Mouse (Mus musculus) gastrocnemius, postnatal 25 days (tissue): ENCODE measurements at regions not wholly inside any gene's neighbourhood (a gene's known extent, or its start where the extent isn't known, plus 50 kb on each side); places are given as distances from the start of the nearest gene placed in this dataset.
"Not testable (repeated sequence)": the region's sequence is repeated elsewhere in the genome, so short reads cannot be mapped to it uniquely, and the experiment has no call there.

ENCODE experiments used
- DNase-seq: peaks from one replicate; pipeline ENCODE4 v3.0.0; 2022

DNA sequence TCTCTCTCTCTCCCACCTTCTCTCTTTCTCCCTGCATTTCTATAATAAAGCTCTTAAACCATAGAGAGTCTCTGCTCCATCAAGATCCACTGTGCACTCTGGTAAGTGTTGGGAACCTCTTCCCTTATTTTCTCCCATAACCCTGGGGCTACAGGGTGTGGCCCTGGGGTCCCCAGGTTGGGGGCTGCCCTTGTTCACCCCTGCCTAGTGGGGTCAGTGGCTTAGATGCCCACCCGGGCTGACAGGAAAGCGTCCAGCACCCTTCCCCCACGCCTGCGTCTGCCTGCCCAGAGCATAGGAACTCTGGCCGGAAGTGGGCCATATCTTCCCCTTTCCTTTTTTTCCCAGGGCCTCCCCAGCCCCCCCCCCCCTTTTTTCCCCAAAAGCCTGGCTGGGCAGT lies 534.0 kb downstream of the Hdgfl1 start:
- DNase-seq, result no peak

DNA sequence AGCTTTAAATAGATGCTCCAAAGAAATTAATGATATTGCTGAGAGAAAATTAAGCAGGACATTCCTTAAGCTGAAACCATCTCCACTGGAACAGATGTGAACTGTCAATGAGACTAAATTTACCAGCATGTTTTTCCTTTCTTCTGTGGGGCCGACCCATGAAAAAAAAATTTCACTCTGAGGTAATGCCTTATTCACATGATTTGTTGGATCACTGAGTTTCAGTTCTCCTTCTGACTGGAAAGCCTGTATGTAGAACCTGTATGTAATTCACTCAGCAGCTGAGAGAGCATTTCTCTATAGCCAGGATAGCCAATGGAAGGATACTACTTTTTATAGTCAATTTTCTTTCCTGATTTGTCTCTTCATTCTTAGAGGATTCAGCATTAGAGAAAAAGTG lies 535.3 kb downstream of the Hdgfl1 start:
- DNase-seq, result no peak

DNA sequence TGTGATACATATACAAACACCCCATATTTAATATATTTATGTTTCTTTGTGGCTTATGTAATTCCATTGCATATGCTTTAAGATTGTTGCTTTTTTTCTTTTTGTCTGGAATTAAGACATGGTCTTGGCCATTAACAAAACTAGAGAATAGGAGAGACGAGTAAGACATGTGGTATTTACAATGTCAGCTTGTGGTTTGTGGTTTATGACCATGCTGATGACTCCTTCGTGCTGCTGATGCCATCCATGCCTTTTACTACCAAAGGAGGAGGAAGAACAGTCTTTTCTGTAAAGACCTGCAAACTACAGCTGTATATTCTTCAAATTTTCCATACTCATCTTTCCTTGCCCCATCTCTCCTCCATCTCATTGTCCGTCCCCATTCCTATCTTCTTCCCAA lies 552.7 kb downstream of the Hdgfl1 start:
- no peak for DNase-seq

DNA sequence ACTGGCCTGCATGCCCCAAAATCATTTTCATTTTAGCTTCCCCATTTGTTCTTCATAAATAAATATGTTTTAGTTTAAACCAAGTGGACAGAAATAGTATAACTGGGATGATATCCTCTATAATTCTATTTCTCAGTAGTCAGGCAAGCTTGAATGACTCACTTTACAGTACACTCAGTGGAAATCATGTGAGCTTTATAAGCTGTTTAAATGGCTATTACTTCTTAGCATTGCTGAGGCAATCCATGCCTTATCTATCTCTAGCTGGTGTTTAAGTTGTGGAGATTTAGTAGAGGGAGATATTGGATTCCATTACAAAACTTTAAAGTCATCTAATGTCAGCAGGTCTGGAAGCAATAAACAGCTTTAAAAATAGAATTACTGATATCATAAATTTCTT lies 553.4 kb downstream of the Hdgfl1 start:
- DNase-seq, result no peak

DNA sequence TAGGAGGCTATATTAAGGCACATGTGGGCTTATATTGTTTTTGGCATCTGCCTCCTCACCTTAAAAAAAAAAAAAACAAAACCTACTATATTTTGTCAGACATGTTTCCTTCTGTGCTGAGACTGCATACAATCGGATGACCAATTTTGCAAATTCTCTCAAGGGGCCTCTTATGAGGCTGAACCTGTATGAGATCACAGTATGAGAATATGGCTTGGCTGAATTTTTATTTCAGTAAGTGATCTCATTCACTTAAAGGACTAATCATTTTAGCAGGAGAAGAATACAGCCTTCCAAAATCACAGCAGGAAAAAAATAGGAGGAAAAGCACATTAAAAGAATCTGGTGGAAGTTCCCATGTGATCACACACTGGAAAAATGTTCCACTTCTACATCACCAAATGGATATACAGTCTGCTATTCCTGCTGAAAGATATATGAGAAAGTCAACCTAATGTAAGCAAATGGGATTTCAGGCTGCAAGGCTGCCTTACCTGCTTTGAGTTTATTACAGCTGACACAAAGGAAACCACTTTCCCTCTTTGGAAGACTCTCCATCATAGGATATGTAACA lies 564.3 kb downstream of the Hdgfl1 start:
- no peak for DNase-seq

DNA sequence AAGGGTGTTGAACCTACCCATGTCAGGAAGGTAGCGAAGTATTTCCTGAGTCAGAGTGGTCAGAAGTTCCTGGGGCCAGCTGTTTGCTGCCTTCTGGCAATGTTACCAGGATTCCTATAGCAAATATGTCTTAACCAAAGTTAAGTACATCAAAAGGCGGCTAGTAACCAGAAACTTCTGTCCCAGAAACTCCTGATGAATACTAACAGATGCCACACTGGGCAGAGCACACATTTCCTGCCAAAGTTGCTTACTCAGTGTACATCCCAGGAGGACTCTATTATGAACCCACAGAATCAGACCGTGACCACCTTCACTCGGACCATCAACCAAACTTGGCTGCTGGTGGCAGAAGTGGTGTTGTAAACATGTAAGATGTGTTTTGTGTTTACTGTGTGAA lies 575.3 kb downstream of the Hdgfl1 start:
- DNase-seq, result no peak

DNA sequence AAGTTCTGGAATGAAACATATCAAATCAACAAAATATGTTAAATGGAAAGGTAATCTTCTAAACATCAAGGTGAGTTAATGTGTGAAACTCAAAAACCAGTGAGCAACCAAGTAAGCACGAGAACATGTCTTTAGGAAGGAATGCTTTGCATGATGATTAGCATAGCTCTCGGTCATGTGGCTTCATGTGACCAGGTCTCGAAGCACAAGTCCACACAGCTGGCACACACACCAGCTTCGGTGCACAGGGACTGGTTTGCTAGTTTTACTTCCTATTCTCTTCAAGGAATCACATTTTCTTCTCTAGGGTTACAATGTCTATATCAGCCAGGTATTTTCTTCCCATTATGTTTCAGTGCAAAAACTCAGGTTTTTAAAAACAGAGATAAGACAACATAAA lies 586.1 kb downstream of the Hdgfl1 start:
- DNase-seq, result no peak

DNA sequence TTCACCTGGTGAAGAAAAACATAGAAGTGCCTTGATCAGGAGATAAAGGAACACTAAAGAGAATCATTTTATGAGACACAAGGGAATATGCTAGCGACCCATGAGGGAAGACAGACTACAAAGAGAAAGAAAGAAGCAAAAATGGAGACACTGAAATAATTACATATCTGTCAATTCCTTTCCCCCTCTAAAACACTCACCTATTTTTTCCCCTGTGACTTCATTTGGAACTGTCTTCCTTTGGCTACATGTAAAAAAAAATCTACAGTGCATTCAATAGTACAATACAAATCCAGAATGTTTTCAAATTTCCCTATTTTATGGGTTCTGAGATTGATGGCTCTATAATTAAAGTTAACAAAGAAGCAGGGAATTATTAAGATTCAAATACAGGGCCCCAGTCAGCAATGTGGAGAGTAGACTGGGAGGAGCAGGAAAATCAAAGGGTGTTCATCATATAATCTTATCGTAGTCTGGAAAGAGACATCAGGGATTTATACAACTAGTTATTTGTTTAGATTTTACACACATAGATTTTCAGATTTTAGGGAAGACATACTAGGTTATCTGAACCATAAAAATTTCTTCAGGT lies 598.0 kb downstream of the Hdgfl1 start:
- no peak for DNase-seq

DNA sequence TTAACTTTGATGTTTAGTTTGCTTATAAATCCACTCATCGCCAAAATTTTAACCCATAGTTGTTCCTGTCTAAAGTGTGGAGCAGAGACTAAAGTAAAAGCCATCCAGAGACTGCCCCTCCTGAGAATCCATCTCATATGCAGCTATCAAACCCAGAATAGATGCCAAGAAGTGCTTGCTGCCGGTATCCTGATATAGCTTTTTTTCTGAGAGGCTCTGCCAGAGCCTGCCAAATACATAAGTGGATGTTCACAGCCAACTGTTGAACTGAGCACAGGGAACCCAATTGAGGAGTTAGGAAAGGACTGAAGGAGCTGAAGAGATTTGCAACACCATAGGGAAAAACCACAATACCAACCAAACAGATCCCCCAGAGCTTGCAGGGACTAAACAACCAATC lies 600.3 kb downstream of the Hdgfl1 start:
- DNase-seq, result no peak

DNA sequence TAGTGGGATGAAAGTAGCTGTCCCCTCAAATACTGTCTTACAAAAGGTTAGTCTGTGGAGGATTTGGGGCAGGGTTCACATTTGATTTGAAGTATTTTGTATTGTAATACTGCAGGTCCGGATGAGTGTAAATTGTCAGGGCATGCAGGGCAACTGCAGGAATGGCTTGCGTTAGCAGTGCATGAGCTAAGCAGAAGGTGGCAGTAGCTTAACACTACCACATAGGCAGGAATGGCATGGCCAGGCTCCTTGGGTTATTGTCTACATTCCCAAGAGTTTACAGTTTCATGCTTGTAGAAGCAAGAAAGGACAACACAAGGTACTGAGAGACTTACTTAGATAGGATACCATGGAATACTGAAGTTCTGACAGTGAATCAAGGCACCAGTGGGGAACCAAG lies 611.3 kb downstream of the Hdgfl1 start:
- no peak for DNase-seq

DNA sequence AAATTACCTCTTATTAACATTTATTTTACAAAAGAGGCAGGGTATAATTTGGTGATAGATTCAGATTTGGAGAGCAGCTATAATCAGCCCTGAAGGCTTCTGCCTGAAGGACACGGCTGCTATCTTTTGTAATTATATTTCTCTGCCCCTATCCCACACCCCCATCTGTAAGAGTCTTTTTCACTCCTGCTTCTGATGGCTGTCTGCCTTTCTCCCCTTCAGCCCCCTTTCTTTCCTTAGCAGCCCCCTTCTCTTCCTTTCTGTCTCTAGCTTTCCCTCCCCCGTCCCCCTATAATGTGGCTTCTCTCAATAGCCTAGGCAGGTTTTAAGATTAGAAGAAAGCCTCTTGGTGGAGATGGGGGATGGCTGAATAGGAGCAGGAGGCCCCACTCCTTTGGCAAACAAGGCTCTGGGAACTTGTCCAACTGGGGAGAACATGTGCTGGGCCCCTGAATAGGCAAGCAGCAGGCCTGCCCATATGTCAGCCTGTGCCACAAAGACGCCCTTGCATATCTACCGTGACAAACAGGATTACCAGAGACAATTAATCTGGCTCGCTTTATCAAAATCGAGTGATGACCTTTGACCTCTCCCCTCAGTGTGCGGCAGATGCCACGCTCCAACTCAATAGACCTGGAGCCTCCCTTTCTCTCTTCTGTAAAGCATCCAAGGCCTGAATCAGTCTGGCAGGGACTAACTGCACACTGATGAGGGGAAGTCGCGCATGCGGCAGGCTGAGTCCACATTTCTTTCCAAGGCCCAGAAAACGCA lies 615.1 kb downstream of the Hdgfl1 start:
- no peak for DNase-seq

DNA sequence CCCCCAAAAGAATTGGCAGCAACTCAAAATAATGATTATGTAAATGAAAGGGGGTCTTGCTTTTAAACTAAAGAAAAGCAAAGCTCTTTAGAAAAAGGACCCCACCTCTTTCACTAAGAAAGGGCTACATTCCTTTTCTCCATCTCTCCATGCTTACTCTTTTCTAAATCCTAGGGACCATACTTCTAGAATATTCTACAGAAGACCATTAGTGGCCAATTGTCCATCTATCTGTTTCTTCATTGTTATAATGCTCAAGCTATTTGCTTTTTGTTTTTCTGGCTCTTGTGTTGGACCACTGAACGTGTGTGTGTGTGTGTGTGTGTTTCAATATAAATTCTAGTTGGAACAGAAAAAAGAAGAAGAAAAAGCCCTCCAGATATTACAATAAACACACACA lies 615.7 kb downstream of the Hdgfl1 start:
- DNase-seq, result no peak

DNA sequence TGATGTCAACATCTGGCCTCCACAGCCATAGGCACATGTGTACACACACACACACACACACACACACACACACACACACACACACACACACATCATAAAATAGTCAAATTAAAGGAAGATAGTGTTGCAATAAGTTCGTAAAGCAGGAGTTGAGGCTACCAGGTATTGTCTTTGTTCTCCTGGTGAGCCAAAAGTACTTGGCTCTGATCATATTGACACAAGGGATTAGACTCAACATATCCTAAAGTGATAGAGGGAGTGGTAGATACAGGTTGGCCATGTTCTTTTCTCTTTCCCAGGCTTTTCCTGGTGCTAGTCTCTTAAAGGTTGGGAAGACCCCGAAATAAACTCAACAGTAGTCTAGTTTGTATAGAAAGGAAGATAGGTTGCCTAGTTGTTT lies 616.9 kb downstream of the Hdgfl1 start:
- no peak for DNase-seq

DNA sequence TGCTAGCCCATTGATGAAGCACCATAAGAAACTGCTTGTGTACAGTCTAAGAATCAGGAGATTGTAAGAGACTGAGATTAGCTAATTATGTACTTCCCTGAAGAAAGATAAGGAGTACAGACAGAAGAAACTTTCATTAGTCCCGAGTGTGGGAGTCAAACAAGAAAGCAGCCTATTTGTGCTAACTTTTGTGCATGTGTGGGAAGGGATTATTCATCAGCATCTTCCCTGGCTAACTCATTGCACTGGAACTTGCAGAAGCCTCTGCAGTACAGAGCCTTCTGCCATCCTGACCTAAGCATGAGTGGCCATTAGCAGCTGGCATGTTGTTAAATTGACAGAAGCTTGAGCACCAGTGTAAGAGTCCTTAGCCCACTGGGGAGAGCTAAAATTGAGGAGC lies 619.5 kb downstream of the Hdgfl1 start:
- no peak for DNase-seq

DNA sequence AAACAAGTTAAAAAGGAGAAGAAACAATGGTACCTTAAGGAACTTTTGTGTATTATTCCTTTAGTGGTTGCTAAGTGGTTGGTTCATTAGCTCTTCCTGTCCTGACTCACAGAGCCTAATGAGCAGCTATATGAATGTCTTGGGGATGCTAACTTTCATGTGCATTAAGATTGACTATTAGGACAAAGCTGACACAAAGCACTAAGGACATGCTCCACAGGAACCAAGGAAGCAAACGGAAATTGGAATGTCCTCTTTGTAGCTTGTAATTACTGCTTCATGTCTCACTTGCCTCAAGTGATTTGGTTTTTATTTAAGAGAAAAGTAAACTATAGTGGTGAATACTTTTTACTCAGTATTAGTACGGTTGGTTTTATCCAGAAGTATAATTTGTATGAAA lies 627.2 kb downstream of the Hdgfl1 start:
- DNase-seq, result no peak

DNA sequence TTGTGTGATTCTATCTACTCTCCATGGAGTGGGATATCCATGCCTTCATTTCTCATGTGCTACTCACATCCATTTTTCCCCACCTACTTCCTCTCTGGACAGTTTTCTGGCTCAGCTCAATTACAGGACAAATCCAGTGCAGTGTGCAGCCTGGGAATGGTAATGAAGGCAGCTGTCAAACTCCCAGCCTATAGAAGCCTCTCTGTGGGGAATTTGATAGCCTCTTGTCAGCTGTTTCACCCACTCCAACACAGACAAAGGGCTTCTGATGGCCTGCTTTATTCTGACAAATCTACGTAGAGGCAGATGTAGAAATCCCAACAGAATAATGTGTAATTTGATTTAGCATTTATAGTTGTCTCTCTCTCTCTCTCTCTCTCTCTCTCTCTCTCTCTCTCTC lies 650.6 kb downstream of the Hdgfl1 start:
- no peak for DNase-seq

DNA sequence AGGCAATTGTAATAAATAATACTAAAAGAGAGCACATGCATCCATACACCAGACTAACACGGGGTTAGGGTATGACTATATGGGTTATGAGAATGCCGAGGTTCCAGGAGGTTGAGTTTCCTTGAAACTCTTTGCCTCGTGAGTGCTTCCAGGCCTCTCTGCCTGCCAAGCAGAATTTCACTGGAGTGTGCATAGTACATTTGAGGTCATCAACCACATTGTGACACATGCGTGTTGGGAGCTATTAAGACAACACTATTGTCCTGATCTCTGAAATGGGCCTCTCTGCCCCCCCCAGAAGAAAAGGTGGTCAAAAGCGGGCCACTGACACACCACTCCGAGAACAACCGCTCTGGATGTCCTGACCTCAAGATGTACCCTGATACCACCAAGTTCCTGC lies 655.8 kb downstream of the Hdgfl1 start:
- no peak for DNase-seq

DNA sequence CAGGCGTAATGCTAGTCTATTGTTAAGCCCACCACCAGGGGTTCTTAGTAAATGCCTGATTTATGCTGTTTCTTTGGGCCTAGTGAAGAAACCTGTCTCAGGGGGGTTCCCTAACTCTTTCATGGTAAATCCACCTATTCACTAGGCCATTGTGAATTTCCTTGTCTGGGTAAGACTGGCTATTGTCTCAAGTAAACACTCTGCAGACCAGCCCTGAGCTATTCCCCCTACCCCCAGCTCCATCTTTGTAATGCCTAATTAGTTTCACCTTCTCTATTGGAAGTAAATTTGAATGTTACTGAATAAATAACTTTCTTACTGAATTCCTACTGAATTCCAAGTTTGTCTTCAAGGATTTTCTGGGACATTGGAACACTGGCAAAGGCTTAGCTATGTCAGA lies 656.2 kb downstream of the Hdgfl1 start:
- DNase-seq, result not testable (repeated sequence)

DNA sequence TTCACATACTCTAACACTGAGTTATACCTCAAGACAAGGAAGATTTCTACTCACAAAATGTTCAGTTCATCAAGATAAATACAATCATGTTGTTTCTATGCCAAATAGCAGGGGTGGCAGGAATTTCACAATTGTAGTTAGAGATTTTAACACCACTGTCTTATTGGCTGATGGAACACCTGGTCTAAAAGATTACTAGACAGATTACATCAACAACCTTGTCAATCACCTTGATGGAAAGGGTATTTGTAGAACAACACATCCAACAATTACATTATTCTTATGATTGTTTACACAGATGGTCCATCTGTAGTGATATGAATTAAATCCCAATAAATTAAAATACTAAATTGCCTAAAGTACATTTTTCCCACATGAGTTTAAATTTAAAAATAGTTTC lies 657.4 kb downstream of the Hdgfl1 start:
- DNase-seq, result no peak

DNA sequence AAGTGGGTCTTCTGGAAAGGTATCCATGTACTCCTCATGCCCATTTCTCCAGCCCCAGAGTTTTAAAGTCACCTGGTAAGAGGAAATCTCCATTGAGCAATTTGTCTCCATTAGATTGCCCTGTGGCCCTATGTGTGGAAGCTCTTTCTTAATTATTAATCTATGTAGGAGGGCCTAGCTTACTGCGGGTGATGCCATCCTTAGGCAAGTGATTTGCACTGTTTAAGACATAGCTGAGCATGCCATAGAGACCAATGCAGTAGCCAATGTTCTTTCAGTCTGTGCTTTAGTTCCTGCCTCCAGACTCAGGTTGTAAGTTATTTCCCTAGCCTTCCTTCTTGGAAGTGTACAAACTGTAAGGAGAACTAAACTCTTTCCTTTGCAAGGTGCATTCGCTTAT lies 661.0 kb downstream of the Hdgfl1 start:
- no peak for DNase-seq

DNA sequence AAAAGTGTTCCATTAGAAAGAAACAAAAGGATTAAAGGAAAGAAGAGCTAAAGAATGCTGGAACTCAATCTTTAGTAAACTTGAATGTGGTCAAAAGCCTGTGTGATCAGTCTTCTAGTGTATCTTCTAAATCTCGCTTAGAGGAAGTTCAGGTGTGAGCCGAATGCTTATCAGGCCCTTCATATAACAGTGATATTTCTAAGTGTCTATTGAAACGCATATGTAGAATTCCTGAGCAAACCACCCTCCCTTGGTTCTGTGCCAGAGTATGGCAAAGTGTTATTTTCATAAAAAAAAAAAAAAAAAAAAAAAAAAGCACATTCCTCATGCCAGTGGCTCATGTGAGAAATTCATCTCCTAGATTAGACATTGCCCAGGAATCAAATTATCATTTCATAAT lies 681.2 kb downstream of the Hdgfl1 start:
- no peak for DNase-seq

DNA sequence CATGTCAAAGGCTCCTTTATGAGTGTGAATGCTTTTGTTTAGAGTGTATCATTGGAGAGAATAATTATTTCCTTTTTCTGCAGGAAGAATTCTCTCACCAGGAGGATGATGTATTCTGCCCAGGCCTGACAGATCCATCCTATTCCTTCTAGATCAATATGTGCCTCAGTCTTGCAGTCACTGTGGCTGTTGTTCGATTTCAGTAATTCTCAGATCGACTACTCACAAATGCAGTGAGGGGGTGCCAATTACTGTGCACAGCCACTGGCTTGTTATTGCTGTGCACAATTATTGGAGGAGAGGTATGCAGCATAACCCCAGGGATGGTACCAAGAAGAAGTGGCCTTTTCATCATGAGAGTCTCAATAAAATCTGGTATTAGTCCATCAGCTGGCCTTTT lies 689.2 kb downstream of the Hdgfl1 start:
- DNase-seq, result no peak

DNA sequence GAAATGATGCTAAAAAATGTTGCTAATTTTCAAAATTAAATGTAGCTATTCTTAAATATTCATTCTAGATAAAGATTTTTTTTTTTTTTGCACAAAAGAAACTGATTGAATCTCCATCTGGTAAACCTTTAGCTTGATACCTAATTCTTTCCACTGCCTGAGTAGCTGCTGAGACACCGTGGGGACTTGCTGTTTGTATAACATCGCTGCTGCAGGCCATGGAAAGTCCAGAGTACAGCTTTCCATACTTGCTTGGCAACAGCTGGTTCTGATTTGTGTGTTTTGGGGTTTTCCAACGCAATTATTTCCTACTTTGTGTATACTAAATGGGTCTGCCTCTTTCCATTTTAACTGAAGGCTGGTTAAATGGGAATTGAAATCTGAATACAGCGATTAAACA lies 689.7 kb downstream of the Hdgfl1 start:
- DNase-seq, result no peak

DNA sequence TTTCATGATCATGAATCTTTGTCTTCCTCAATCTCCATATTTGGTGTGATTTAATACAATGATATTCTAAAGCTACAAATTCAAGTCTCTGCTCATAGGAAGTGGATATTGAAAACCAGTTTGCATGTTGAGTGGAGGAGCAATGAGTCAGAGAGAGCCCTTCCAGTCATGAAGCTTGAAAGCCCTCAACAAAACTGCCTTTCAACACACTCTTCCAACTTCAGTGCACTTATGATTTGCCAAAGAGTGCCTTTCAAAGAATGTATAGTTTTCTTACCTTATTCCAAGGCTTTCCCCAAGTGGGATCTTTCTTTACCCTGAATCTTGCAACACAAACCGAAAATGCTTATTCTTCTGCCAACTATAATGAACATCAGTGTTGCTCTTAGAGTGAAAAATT lies 690.6 kb downstream of the Hdgfl1 start:
- DNase-seq, result no peak
